Mouse (Mus musculus) MEL (cell line): Measurements from ENCODE around the gene Cnot3.

Experiments
- BHLHE40 ChIP-seq: IDR thresholded peaks from 2 replicates; pipeline ENCODE4 v1.6.1; 2012; ENCODE audit warnings: low read depth, mild to moderate bottlenecking, inconsistent platforms, low read length, improper control_type of control experiment, borderline replicate concordance
- CHD1 ChIP-seq: IDR thresholded peaks from 2 replicates; pipeline ENCODE4 v1.6.1; 2012; ENCODE audit warnings: low read depth, mild to moderate bottlenecking, inconsistent platforms, low read length, improper control_type of control experiment
- CTCF ChIP-seq, 3 experiments: IDR thresholded peaks in 2 of 3; conservative IDR thresholded peaks in 1 of 3; 2 replicates each; pipeline ENCODE4 v1.5.1; 2011 to 2012; ENCODE audit warnings: low read length in 3 of 3, low read depth in 2 of 3, mild to moderate bottlenecking in 2 of 3, improper control_type of control experiment in 1 of 3, inconsistent platforms in 1 of 3, mixed read lengths in 1 of 3, moderate library complexity in 1 of 3; ENCODE audit not compliant: control insufficient read depth in 1 of 3, insufficient read depth in 1 of 3, poor library complexity in 1 of 3, severe bottlenecking in 1 of 3
- MAX ChIP-seq: IDR thresholded peaks from 2 replicates; pipeline ENCODE4 v1.6.1; 2011; ENCODE audit warnings: low read length, improper control_type of control experiment
- ZNF384 ChIP-seq: IDR thresholded peaks from 2 replicates; pipeline ENCODE4 v1.6.1; 2012; ENCODE audit warnings: low read depth, mild to moderate bottlenecking, inconsistent platforms, low read length, improper control_type of control experiment

- TF ChIP-seq CTCF (IDR thresholded peaks at IDR 0.05 in 2 of 3, conservative IDR thresholded peaks at IDR 0.05 in 1 of 3; ENCODE audit: control insufficient read depth in 1 of 3, insufficient read depth in 1 of 3, low read depth in 2 of 3, low read length in 3 of 3, poor library complexity in 1 of 3, severe bottlenecking in 1 of 3) = no peak
- no peak for TF ChIP-seq MAX
- TF ChIP-seq ZNF384 = no peak
- no peak for TF ChIP-seq CHD1
- no peak for TF ChIP-seq BHLHE40
Observed at GRCm38 (mm10) chr7:3646641-3647040, 1.6 kb downstream of the Cnot3 start.
